Mouse (Mus musculus): Measurements from ENCODE around the gene Nr6a1.
A peak's percentile ranks its signal among the peaks of the same experiment; 100 is the strongest.

Gene Nr6a1

DNA sequence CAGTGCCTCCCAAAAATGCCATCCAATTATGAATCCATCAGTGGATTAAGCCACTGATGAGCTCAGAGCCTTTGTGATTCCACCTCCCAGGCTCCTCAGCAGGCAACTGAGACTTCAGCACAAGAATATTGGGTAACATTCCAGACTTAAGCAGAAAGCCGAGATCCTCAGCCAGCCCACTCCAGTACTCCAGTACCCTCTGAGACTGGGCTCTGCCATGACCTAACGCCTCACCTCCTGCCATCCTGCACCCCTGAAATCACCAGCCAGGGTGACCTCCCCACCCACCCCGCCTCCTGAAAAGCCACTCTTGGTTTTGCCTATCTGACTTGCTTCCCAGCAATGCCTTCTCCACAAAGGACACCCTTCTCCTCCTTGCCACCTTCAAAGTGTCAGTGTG lies 9.9 kb upstream of the Nr6a1 start:
- no peak for DNase-seq (ENCODE audit: low spot score)

DNA sequence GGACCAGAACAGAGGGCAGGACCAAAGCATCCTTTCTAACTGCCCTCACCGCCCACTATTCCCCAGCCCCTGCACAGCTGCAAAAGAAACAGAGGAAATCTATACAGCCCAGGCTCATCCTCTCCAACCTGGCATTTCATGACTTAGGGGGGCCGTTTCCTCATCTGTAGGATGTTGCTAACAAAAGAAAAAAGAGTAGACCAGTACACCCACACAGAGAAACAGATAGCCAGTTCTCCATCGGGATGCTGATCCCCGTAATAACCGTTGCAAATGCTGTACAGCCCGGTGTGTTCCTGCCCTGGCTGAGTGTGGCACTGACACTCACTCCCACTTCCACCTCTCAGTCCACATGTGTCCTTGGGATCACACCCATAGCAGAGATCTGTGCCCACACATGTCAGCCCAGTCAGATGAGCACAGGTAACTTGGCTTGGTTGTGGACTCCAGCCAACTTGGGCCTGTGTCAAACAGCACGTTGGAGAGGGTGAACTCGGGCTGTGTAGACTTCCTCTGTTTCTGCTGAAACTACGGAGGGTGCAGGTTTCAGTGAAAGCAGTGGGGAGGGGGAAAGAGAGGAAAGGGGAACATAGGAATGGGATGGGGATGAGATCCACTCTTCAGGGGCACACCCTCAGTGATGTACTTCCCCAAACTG lies 9.4 kb upstream of the Nr6a1 start:
- no peak for DNase-seq (ENCODE audit: low spot score)

DNA sequence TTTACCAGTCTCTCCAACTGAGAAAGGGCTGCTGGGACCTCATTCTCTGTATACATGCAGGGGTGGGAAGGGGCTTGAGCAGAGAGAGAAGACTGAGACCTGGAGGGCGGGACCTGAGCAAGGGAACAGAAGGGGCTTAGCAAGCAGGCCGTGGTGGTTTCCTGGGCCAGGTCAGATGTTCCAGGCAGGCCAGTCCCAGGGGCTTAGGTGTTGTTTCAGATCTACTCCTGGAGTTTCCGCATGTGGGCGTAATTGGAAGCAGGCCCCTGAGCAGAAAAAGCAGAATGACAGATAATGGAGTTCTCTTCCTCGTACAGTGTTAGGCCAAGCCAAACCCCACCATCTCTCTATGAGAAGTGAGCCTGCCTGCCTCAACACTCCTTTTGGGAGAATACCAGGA lies 7.4 kb upstream of the Nr6a1 start:
- no peak for DNase-seq (ENCODE audit: low spot score)

DNA sequence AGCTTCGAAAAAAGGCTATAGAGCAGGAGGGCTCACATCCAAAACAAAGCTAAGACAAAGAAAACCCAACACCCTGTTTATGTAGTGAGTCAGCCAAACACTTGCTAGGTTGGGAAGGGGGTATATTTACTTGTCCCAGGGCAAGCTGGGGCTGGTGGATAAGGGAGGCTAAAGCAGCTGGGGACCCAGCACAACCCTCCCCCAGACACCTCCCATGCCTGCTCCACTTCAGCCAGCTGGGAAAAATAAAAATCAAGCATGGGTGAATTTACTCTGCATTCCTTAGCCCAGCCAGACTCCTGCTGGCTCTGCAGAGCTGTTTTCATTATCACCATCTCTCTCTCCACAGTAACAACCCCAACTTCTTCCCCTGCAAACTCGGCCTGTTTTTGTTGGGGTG lies 6.4 kb upstream of the Nr6a1 start:
- DNase-seq (ENCODE audit: low spot score): no peak

DNA sequence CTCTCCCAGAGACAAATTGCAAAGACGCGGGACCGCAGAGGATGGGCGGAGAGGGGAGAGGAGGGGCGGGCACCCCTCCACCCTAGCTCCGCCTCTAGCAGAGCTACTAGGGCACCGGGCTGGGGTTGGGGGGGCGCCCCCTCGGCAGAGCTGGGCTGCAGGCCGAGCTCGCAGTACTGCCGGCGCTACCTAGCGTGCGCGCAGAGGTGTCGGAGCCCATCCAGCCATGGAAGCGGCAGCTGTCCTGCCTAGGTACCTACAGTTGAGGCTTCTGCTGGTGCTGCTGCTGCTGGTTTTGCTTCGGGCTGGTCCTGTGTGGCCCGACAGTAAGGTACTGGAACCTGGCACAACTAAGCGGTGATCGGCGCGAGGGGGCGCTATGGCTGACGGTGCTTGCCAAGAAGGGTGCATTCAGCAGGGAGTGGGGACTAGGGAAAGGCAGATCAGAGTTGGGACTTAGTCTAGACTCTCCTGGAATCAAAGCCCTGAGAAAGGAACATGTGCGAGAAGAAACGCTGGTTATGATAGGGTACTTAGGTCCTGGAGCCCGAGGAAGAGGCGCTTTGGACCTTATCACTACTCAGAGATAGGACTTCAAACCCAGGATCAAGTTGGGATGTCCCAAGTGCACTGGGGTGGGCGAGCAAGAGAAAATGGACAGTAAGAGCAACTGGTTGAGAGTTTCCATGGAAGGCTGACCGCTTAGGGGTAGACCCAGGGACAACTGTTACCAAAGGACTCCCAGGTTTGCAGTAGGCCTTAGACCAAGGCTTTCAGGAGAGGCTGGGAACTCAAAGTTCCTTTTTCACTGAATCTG lies 4.6 kb upstream of the Nr6a1 start, which contains the start of gene Olfml2a:
Gene Olfml2a (plus strand): TSS at position 128 of the 817 bp plus-strand sequence.
- peak; percentile 41 for DNase-seq (ENCODE audit: low spot score)

DNA sequence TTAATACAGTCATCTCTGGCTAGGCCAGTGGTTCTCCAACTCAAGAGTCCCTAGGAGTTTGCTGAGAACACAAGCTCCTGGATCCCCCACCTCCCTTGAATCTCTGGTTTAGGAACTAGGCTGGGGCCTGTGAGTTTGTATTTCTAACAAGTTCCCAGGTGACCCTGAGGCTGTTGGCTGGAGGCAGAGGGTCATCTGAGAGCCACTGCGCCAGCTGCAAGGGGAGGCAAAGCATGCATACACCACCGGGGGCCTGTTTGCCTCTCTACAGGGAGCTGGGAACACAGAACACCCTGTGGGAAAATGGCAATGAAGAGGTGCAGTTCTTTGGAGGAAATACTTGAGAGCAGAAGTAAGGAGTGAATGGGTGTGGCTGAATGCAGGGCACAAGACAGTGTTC lies 2.8 kb upstream of the Nr6a1 start:
- DNase-seq (ENCODE audit: low spot score): no peak

DNA sequence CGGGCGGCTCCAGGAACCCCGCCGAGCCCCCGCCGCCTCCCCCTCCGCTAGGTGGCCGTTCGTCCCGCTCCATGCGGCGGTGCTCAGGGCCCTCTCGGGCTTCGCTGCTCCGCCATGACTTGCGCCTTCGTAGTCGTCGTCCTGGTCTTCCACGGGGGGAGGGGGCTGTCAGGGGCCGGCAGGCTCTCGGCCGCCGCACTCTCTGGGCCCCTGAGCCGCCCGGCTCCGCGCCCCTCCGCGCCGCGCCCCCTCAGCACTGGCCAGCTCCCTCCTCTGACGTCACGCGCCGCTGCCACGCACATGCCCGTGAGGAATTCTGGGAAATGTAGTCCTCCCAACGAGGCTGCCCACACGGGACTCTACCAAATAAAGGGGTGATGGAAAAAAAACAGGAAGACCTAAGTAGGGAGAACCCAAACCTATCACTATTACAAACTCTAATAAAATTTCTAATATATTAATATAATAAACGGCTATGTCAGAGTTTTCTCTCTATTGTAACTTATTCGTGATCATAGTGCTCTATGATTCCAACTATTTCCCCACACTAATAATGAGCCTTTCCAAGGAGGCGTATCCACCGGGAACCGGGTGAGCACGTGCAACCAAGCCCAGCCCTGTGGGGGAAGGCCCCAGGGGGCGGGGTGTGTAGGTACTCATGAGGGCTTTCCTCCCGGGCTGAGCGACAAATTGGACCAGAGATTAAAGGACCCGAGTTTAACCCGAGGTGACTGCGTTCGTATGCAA lies 1.2 kb downstream of the Nr6a1 start:
- peak; percentile 77 for DNase-seq (ENCODE audit: low spot score)

DNA sequence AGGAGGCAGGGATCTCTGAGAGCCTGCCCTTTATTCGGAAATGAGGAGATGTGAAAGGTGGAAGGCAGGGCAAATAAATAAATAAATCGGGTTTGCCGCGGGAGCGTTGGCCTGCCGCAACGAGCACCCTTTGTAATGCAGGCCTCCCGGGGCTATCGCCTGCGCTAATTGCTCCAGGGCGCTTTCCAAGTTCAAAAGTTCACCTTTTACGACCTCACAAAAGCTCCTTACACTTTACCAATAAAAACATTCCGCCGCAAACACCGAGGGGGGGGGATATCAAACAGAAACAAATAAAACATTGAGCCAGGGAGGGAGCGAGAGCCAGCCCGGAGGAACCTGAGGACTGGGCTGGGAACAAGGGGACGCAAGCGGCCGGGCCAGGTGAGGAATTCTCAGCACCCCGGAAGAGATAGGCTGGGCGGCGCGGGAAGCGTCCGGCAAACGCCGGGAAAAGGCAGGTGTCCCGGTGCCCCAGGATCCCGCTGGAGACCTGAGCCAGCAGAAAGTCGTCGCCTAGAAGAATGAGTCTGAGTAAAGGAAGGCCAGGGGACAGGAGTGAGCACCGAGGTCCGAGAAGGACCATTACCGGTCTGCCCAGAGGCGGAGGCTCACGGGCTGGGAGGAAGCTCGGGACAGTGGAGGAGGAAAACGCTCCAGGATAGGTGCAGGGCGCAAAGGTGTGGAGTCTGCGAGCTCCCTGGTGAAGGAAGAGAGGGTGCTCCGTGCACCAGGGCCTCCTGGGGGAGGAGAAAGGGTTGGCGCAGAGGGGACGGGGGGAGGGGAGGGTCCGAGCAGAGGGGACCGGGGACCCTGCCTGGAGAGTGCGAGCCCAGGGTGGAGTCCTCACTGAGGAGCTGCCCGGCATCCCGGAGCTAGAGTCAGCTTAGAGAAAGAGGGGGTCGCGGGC lies 2.1 kb downstream of the Nr6a1 start:
- no peak for DNase-seq (ENCODE audit: low spot score)

DNA sequence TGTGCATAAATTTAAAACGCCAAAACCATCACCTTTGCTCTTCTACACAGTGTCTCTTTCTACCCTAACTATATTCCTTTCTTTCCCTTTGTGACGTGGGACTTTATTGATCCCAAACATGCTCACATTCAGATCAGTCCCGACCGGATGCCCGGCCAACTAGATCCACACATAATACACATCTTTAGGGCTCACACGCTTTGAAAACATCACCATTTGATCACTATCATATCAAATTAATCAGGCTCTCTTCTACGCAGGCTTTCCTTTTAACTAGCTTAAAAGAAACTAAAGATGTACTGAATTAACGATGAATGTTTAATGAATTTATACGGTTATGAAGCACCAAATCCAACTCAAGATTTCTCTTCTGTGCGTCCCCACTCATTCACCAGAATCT lies 2.9 kb downstream of the Nr6a1 start:
- DNase-seq (ENCODE audit: low spot score): no peak

DNA sequence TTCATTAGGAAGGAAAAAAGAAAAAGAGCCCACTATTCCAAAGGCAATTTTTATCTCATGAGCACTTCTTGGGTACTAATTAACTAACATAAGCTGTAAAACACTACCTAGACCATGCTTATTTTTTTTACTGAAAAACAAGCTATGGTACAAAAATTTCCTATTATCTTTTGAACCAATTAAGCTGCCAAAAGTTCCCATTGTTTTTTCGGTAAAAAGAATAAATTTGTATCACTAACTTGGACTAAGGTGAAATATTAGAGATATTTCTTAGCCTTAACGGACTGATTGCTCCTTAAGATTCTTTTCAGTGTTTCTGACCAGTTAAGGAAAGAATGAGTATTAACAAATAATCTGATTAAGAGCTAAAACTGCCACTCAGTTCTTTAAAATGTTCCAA lies 3.6 kb downstream of the Nr6a1 start:
- no peak for DNase-seq (ENCODE audit: low spot score)

DNA sequence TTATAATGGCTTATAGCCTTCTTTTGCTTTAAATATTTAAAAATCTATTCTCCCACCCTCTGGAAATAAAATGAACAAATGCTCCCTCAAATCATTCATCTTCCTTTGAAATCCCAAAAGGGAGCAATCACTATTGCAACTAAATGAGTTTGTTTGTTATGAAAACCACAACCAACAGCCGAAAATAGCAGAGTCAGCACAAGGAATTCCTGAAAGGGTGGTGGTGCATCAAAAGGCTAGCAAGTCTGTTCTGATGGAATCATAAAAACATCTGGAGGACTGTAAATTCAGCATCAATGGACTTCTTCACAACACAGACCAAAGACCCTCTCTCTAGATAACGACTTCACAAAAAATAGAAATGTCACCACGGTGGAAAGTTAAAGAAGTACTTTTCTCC lies 4.0 kb downstream of the Nr6a1 start:
- no peak for DNase-seq (ENCODE audit: low spot score)

DNA sequence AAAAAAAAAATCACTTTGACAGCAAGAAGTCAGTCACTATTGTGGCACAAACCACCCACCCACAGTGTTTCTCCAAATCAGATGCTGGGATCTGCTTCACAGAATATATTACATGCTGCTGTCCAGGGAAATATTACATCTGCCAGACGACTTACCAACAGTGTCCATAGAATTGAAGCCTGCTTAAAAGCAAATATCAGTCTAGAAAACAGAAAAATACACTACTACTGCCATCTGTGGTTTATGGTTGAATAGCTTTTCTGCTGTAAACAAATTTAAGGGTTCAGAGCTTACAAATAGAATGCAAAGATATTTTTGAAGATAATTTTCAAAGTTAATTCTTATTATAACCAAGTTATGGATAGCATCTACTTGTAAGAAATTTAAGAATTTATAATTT lies 6.1 kb downstream of the Nr6a1 start:
- no peak for DNase-seq (ENCODE audit: low spot score)

DNA sequence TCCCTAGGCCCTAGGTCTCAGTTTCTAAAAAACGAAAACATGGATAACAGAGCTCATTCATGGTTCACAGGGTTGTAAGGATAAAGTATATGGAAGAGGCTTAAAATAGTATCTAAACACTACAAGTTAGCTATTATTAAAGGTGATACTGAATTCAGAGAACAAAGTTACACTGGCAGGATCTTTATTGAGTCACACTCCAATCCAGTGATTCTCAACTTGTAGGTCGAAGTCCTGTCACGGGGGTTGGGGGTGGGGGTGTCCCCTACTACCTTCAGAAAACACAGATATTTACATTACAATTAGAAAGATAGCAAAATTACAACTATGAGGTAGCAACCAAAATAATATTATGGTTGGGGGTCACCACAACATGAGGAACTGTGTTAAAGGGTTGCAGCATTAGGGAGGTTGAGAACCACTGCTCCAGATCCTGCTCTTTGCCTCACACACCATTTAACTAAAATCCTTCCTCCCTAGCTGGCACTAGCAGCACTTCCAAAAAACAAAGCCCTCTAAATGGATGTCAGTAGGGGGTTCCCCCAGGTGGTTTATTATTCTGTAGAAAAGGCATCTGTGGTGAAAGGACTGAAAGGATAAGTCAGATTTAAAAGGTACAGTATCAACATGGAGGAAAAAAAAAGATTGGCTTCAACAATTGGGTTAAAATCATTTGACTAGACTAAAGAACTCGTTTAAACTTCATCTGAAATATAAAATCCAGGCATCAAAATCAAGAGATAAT lies 10.4 kb downstream of the Nr6a1 start:
- DNase-seq (ENCODE audit: low spot score): no peak

DNA sequence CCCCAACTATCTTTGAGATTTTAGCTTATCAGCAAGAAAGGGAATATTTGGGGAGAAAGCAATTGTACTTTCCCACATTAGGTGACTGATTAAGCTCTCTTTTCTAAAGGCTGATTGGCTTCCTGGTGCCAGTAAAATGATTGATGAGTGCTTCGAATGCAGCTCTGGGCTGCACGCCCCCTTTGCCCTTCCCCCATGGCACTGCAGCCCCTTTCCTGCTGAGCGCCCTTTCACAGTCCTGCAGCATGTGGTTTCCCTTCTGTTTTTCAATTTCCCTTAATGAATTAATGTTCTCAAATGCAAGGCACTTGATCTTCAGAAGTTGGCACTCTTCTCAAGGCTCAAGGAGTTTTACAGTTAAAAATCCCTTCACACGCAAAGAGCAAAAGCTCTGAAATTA lies 12.5 kb downstream of the Nr6a1 start:
- no peak for DNase-seq (ENCODE audit: low spot score)

DNA sequence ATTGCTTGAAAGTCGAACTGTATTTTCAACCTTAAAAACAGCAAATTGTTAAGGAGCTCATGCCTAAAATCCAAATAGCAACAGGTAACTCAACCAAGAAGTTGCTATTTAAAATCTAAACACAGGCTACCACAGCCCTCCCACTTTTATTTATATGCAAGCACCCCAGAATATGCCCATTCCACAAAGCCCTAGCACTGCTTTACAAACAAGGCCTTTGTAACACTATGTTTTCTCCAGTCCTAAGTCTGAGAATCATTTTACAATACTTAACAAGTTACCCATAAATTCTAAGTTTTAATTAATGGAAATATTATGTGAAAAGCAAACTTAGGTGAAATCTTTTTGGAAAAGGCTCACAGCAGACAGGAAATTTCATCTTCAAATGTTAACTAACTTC lies 13.0 kb downstream of the Nr6a1 start:
- no peak for DNase-seq (ENCODE audit: low spot score)

DNA sequence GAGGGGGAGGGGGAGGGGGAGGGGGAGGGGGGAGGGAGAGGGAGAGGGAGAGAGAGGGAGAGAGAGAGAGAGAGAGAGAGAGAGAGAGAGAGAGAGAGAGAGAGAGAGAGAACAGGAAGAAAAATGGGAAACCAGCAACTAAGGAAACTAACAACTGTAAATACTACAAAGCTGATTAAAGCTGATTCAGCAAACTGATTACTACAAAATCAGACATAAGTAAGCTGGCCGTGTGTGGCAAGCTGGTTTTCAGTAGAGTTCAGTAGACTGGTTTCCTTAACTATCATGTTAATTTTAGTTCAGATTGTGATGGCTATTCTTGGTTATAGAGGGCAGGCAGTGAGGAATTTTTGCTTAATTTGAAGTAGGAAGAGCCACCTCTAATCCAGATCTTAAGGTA lies 18.9 kb downstream of the Nr6a1 start:
- no peak for DNase-seq (ENCODE audit: low spot score)

DNA sequence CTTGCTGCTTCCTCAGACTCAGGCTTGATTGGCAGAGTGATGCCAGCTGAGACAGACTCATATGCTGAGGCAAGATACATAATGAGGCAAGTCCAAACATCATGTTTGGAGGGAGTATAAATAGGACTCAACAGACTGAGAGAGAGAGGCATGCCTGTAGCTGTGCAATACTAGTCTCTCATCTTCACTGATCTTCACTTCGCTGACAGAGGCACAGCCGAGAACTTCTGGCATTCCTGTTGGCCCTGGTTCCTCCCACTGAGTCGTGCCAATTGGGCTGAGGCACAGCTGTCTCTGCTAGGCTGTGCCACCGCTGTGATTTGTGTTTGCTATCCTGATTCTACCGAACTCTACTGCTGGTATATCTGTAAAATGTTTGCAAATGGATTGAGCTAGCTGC lies 21.4 kb downstream of the Nr6a1 start:
- DNase-seq (ENCODE audit: low spot score): no peak

DNA sequence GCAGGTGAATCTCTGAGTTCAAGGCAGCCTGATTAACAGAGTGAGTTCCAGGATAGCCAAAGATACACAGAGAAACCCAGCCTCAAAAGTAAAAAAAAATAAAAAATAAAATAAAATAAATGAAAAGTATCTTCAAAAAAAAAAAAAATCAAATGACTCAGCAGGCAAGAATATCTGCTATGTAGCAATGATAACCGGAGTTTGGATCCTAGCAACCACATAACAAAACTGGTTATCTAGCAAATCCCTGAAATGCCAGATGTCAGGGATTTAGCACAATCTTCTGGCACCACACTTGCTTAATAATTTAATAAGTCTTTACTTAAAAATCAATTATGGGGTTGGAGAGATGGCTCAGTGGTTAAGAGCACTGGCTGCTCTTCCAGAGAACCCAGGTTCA lies 23.2 kb downstream of the Nr6a1 start:
- no peak for DNase-seq (ENCODE audit: low spot score)

DNA sequence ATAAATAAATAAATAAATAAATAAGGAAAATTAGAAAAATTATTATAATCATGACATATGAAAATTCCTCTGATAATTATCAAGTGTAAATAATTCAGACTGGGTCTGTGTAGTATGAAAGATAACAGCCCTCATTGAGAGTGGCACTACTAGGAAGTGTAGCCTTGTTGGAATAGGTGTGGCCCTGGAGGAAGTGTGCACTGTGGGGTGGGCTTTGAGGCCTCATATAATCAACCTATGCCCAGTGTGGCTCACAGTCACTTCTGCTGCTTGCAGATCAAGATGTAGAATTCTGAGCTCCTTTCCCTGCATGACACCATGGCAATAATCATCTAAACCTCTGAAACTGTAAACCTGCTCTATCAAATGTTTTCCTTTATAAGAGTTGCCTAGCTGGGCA lies 24.6 kb downstream of the Nr6a1 start:
- no peak for DNase-seq (ENCODE audit: low spot score)

DNA sequence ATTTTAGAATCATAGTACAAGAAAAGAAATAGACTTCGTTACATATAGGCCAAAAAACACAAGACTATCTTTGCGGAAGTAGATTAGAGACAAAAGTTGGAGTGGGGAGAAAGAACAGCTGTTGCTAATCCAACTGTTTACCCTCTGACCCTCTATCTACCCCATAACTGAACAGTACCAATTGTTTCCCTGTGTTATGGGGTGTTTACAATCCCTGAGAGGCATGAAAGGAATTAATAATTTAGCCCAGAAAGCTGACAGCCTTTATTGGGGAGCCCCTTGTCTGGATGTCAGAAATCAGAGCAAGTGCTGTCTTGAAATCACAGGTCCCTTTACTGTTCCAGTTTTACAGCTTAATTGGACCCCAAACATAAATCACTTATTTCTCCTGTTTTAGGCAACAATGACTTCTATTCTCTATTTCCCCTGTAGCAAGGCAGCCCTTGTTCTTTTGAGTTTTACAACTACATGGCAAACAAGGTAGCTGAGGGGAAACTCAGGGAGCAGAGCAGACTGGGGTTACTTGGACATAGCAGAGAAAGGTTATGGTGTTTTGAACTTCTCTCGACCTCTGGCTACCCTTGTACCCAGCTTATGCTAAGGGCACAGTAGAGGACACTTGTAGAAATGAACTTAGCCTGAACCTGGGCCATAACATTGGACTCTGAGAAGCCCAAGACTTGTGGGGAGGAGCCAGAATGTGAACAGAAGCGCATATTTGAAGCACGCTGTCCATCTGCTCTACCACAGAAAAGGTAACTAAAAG lies 46.4 kb downstream of the Nr6a1 start:
- DNase-seq (ENCODE audit: low spot score): no peak
